Mouse (Mus musculus): ENCODE data around the gene Cand1. TPM values are rescaled to one million over a fixed set of nuclear protein-coding genes. Genes with fewer than 3 reads are reported as not detected.

The Cand1 gene
- total and polyA plus RNA-seq, 3 experiments, result 59.4 to 187 (median 161) TPM

GRCm38 (mm10) chr10:119257876-119258275 is 18.0 kb upstream of the Cand1 start:
- H3K27ac ChIP-seq (ENCODE audit: control insufficient read depth, low read depth, low read length), result no peak overlapping the region
- H3K36me3 ChIP-seq (ENCODE audit: control insufficient read depth in 1 of 2, insufficient read depth in 2 of 2, low read length in 2 of 2), result no peaks in the 10 kb centered on the region
- no peak overlapping the region for H3K9ac ChIP-seq (ENCODE audit: control insufficient read depth, low read depth, low read length, poor library complexity, severe bottlenecking)
- no peak for DNase-seq (ENCODE audit: low read depth, low spot score)
- no peaks in the 10 kb centered on the region for H3K9me3 ChIP-seq (replicated peaks; ENCODE audit: insufficient read depth, low read length)
- no peaks in the 10 kb centered on the region for H3K4me1 ChIP-seq (ENCODE audit: control insufficient read depth in 1 of 2, insufficient read depth in 2 of 2, low read length in 2 of 2)
- TF ChIP-seq POLR2AphosphoS5 (IDR thresholded peaks at IDR 0.05; ENCODE audit: borderline replicate concordance, low read depth, low read length) (no peak), ETS1 (IDR thresholded peaks at IDR 0.05; ENCODE audit: low read depth, low read length) (no peak), BHLHE40 (IDR thresholded peaks at IDR 0.05; ENCODE audit: borderline replicate concordance, low read depth, low read length) (no peak), GATA1 (IDR thresholded peaks at IDR 0.05; ENCODE audit: low read depth, low read length) (no peak), CHD1 (IDR thresholded peaks at IDR 0.05; ENCODE audit: low read depth, low read length) (no peak), JUND (IDR thresholded peaks at IDR 0.05; ENCODE audit: low read depth, low read length) (no peak), ZMIZ1 (IDR thresholded peaks at IDR 0.05; ENCODE audit: low read depth, low read length) (no peak), TCF12 (IDR thresholded peaks at IDR 0.05; ENCODE audit: low read depth, low read length) (no peak), TBP (IDR thresholded peaks at IDR 0.05; ENCODE audit: low read depth, low read length) (no peak), SIN3A (IDR thresholded peaks at IDR 0.05; ENCODE audit: low read length) (no peak)
- no peak overlapping the region for H3K4me3 ChIP-seq (ENCODE audit: control insufficient read depth in 1 of 2, insufficient read depth in 1 of 2, low read depth in 2 of 2, low read length in 2 of 2)
- H3K27me3 ChIP-seq (ENCODE audit: control insufficient read depth in 1 of 2, insufficient read depth in 2 of 2, low read length in 2 of 2), result no peaks in the 10 kb centered on the region
- no peaks in the 10 kb centered on the region for H3K79me2 ChIP-seq (ENCODE audit: control insufficient read depth, insufficient read depth, low read length, poor library complexity)

- Histone ChIP-seq H3K27ac (ENCODE audit: control insufficient read depth, low read depth, low read length) (no peak overlapping the region), H3K4me1 (ENCODE audit: control insufficient read depth in 1 of 2, insufficient read depth in 2 of 2, low read length in 2 of 2) (0 out of 4 replicates have a peak, but pooled peaks cover 0 to 3% of the 10 kb centered on the region in 2 experiments), H3K36me3 (ENCODE audit: control insufficient read depth in 1 of 2, insufficient read depth in 2 of 2, low read length in 2 of 2) (no peaks in the 10 kb centered on the region), H3K9me3 (replicated peaks; ENCODE audit: insufficient read depth, low read length) (no peaks in the 10 kb centered on the region), H3K9ac (ENCODE audit: control insufficient read depth, low read depth, low read length, poor library complexity, severe bottlenecking) (no peak overlapping the region), H3K27me3 (ENCODE audit: control insufficient read depth in 1 of 2, insufficient read depth in 2 of 2, low read length in 2 of 2) (no peaks in the 10 kb centered on the region), H3K4me3 (ENCODE audit: control insufficient read depth in 1 of 2, insufficient read depth in 1 of 2, low read depth in 2 of 2, low read length in 2 of 2) (no peak overlapping the region), H3K79me2 (ENCODE audit: control insufficient read depth, insufficient read depth, low read length, poor library complexity) (peaks cover 7% of the 10 kb centered on the region)
- TF ChIP-seq ZMIZ1 (IDR thresholded peaks at IDR 0.05; ENCODE audit: low read depth, low read length) (no peak), MEF2A (IDR thresholded peaks at IDR 0.05; ENCODE audit: extremely low read depth, insufficient replicate concordance, low read depth, low read length, poor library complexity, severe bottlenecking) (no peak), GABPA (IDR thresholded peaks at IDR 0.05; ENCODE audit: low read depth, low read length) (no peak), SIN3A (IDR thresholded peaks at IDR 0.05; ENCODE audit: low read length) (no peak), CHD1 (IDR thresholded peaks at IDR 0.05; ENCODE audit: low read depth, low read length) (no peak), CTCF (IDR thresholded peaks at IDR 0.05 in 2 of 3, conservative IDR thresholded peaks at IDR 0.05 in 1 of 3; ENCODE audit: control insufficient read depth in 1 of 3, insufficient read depth in 1 of 3, low read depth in 2 of 3, low read length in 3 of 3, poor library complexity in 1 of 3, severe bottlenecking in 1 of 3) (no peak), SMC3 (IDR thresholded peaks at IDR 0.05; ENCODE audit: low read depth, low read length) (no peak), POLR2AphosphoS2 (IDR thresholded peaks at IDR 0.05; ENCODE audit: low read length) (no peak), MAZ (IDR thresholded peaks at IDR 0.05; ENCODE audit: low read depth, low read length) (no peak), ZC3H11A (IDR thresholded peaks at IDR 0.05; ENCODE audit: low read depth, low read length) (no peak), POLR2A (IDR thresholded peaks at IDR 0.05; ENCODE audit: control insufficient read depth in 1 of 2, insufficient read depth in 1 of 2, low read depth in 1 of 2, low read length in 2 of 2, poor library complexity in 1 of 2) (no peak), ZNF384 (IDR thresholded peaks at IDR 0.05; ENCODE audit: low read depth, low read length) (no peak), JUND (IDR thresholded peaks at IDR 0.05; ENCODE audit: low read depth, low read length) (no peak), MYB (IDR thresholded peaks at IDR 0.05; ENCODE audit: low read depth, low read length) (no peak), NRF1 (IDR thresholded peaks at IDR 0.05; ENCODE audit: insufficient read depth, low read depth, low read length, poor library complexity, severe bottlenecking) (no peak), USF1 (IDR thresholded peaks at IDR 0.05; ENCODE audit: low read depth, low read length) (no peak), NELFE (IDR thresholded peaks at IDR 0.05; ENCODE audit: low read depth, low read length) (no peak)
- no peak for DNase-seq (ENCODE audit: low read depth, low spot score)
Measured at GRCm38 (mm10) chr10:119244146-119244545, 4.3 kb upstream of the Cand1 start.
